Mouse (Mus musculus): ENCODE data around the gene Zpr1. TPM values are rescaled to one million over a fixed set of nuclear protein-coding genes. Genes with fewer than 3 reads are reported as not detected.
"Not testable (repeated sequence)": the region's sequence is repeated elsewhere in the genome, so short reads cannot be mapped to it uniquely, and the experiment has no call there.

The Zpr1 gene
- polyA plus RNA-seq, 1 experiment from 2014 or later, result 77.1 TPM

- 87% methylated on average over 9 of the region's 9 CpGs for WGBS
- no peak overlapping the region for H3K4me3 ChIP-seq
Measured at GRCm38 (mm10) chr9:46272070-46272469, 794 bp upstream of the Zpr1 start.

DNA sequence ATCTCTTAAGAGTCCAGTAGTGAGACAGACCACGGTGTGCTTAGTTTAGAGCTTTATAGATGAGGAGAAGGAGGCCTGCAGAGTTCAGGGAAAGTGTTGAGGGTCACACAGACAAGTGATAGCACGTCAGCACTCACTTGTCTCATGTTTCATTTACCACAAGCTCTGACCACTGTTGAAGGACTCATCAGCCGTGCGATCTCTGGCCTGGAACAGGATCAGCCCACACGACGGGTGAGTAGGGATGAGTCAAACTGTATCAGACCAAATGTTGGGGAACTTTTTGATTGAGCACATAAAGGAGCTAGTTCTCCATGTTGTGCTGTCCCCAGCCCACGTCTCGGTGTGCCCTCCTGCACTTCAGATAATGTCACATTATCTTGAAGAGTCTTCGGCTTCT, 1.6 kb downstream of the Zpr1 start:
- no peak overlapping the region for H3K27ac ChIP-seq
- H3K4me3 ChIP-seq, result no peak overlapping the region; the same call in 1 of the 2 replicates
- H3K9me3 ChIP-seq (replicated peaks), result no peaks in the 10 kb centered on the region
- peaks cover 53% of the 10 kb centered on the region for H3K36me3 ChIP-seq
- 90% methylated on average over 9 of the region's 9 CpGs for WGBS
- H3K27me3 ChIP-seq (ENCODE audit: low read depth, poor library complexity, severe bottlenecking), result peaks cover 22% of the 10 kb centered on the region
- peaks cover 24% of the 10 kb centered on the region for H3K4me1 ChIP-seq
- DNase-seq (ENCODE audit: low spot score), result no peak

More at GRCm38 (mm10) chr9:46272070-46272469, 794 bp upstream of the Zpr1 start:
- no peak for DNase-seq (ENCODE audit: low spot score)
- peaks cover 40% of the 10 kb centered on the region for H3K27me3 ChIP-seq (ENCODE audit: low read depth, poor library complexity, severe bottlenecking)
- H3K27ac ChIP-seq, result no peak overlapping the region
- H3K4me1 ChIP-seq, result peaks cover 28% of the 10 kb centered on the region
- H3K36me3 ChIP-seq, result peaks cover 29% of the 10 kb centered on the region
- no peaks in the 10 kb centered on the region for H3K9me3 ChIP-seq (replicated peaks)

DNA sequence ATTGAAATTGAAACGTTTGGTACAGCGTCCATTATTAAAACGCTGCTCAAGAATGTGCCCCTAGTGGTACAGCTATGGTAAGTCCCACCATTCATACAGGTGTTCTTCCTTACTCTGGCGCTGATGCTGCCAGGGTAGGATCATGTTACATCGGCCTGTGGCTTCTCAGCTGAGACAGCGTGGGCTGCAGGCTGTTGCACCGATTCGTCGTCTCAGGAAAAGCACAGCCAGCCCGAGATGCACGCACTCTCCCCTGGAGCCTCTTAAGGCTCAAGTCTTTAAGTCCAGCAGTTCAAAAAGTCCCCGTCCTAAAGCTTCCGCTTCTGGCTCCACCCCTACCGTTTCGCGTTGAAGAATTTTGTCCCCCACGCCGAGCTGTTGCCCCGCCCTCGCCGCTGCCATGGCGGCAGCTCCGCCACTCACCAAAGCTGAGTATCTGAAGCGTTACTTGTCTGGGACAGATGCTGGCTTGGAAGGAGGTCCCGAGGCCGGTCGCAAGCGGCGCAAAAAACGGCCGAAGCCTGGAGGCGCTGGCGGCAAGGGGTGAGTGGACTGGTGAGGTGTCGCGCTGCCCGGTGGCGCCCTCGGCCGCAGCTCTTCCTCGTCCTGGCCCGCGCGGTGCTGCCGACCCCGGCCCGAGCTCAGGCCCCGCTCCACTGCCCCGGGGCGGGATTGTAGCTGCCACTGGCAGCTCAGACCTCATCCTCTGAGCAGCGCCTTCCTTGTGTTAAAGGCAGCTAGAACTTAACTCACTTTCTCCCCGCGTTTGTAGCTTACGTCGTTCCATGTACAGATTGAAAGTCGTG, 10.0 kb downstream of the Zpr1 start, which contains the start of gene Bud13:
Gene Bud13, plus strand, starts transcription at position 378 of the 806 bp plus-strand sequence.
- DNase-seq (ENCODE audit: low spot score), result peak; percentile 90
- Histone ChIP-seq H3K4me1 (peaks cover 15% of the 10 kb centered on the region), H3K4me3 (peak within 1 kb of the TSS; percentile 89), H3K27me3 (ENCODE audit: low read depth, poor library complexity, severe bottlenecking) (no peaks in the 10 kb centered on the region), H3K27ac (peak within 1 kb of the TSS; percentile 92), H3K9me3 (replicated peaks) (no peaks in the 10 kb centered on the region), H3K36me3 (peaks cover 63% of the 10 kb centered on the region)
- WGBS, result under 1% methylated on average over 55 of the region's 55 CpGs

DNA sequence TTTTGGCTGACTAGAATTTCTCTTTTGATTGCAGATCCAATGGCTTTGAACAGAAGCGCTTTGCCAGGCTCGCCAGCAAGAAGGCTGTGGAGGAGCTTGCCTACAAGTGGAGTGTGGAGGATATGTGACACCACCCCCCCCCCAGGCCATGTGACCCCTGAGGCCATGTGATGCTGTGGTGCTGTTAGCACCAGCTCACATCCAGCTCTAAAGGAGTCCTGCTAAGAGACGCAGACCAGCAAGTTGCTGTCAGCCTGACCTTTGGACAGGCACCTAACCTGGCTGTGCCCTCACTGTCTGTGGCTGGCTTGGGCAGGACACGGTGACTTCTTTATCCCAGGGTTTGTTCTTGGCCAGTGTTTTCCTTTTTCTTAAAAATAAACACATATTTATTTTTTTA, 25.5 kb downstream of the Zpr1 start:
- no peak overlapping the region for H3K27ac ChIP-seq
- no peak overlapping the region for H3K4me3 ChIP-seq
- H3K36me3 ChIP-seq, result peaks cover 65% of the 10 kb centered on the region
- H3K4me1 ChIP-seq, result no peaks in the 10 kb centered on the region
- H3K27me3 ChIP-seq (ENCODE audit: low read depth, poor library complexity, severe bottlenecking), result no peaks in the 10 kb centered on the region
- no peaks in the 10 kb centered on the region for H3K9me3 ChIP-seq (replicated peaks)
- no peak for DNase-seq (ENCODE audit: low spot score)
- 86% methylated on average over 4 of the region's 4 CpGs for WGBS

DNA sequence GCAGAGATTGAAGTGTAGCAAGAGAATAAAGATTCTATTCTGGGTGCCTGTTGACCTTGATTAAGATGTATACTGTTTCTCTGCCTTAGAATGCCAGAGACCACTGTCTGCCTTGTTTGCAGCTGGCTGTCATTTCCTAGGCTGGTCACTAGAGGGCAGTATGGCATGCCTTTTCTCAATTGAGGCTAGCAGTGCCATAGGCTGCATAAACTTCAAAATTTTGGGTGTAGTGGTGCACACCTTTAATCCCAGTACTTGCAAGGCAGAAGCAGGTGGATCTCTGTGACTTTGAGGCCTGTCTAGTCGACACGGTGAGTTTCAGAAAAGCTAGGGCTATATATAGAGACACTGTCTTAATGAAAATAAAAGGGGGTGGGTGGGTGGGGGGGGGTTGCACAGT, 29.3 kb downstream of the Zpr1 start:
- peaks cover 29% of the 10 kb centered on the region for H3K36me3 ChIP-seq
- H3K4me3 ChIP-seq, result no peak overlapping the region
- H3K27ac ChIP-seq, result no peak overlapping the region
- H3K27me3 ChIP-seq (ENCODE audit: low read depth, poor library complexity, severe bottlenecking), result no peaks in the 10 kb centered on the region
- no peaks in the 10 kb centered on the region for H3K4me1 ChIP-seq
- no peaks in the 10 kb centered on the region for H3K9me3 ChIP-seq (replicated peaks)
- WGBS, result 17% methylated on average over 2 of the region's 2 CpGs
- peak; percentile 63 for DNase-seq (ENCODE audit: low spot score)

- peak; percentile 47 for DNase-seq (ENCODE audit: low spot score)
- WGBS, result 10% methylated on average over 7 of the region's 7 CpGs
Measured at GRCm38 (mm10) chr9:46309121-46309520, 36.3 kb downstream of the Zpr1 start.

DNA sequence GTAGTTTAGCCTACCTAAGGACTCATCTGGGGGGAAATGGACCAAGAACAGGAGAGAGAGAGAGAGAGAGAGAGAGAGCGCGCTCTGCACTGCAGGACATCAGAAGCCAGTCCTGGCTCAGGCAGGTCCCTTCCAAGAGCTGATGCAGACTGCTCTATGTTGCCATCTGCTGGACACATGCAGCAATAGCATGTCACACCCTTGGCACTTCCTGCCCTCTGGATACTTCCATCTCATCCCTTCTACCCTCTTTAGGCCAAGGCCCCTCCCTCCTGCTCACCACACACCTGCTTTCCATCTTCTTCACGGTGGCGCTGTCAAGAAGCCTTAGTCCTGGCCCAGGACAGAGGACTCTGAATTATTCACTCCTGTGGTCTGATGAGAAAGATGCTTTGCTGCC, 41.6 kb downstream of the Zpr1 start:
- Histone ChIP-seq H3K36me3 (no peaks in the 10 kb centered on the region), H3K27me3 (ENCODE audit: low read depth, poor library complexity, severe bottlenecking) (0 out of 2 replicates have a peak, but pooled peaks cover 13% of the 10 kb centered on the region), H3K4me3 (no peak overlapping the region), H3K4me1 (peaks cover 39% of the 10 kb centered on the region), H3K9me3 (replicated peaks) (no peaks in the 10 kb centered on the region), H3K27ac (no peak overlapping the region)
- WGBS, result 9% methylated on average over 4 of the region's 4 CpGs
- peak; percentile 81 for DNase-seq (ENCODE audit: low spot score)

More at GRCm38 (mm10) chr9:46309121-46309520, 36.3 kb downstream of the Zpr1 start:
- Histone ChIP-seq H3K9me3 (replicated peaks) (no peaks in the 10 kb centered on the region), H3K36me3 (no peaks in the 10 kb centered on the region), H3K4me1 (peaks cover 24% of the 10 kb centered on the region), H3K27me3 (ENCODE audit: low read depth, poor library complexity, severe bottlenecking) (peaks cover 23% of the 10 kb centered on the region; the same call in 1 of the 2 replicates), H3K27ac (peak overlapping the region; percentile 2; the same call in 1 of the 2 replicates), H3K4me3 (no peak overlapping the region)

- WGBS, result 47% methylated on average over 2 of the region's 2 CpGs
Measured at GRCm38 (mm10) chr9:46314921-46315320, 42.1 kb downstream of the Zpr1 start.

GRCm38 (mm10) chr9:46315807-46316365, 43.0 kb downstream of the Zpr1 start:
- WGBS, result 55% methylated on average over 11 of the region's 11 CpGs
- Histone ChIP-seq H3K27ac (no peak overlapping the region), H3K4me3 (no peak overlapping the region), H3K27me3 (ENCODE audit: low read depth, poor library complexity, severe bottlenecking) (0 out of 2 replicates have a peak, but pooled peaks cover 6% of the 10 kb centered on the region), H3K9me3 (replicated peaks) (0 out of 2 replicates have a peak, but pooled peaks cover 1% of the 10 kb centered on the region), H3K36me3 (no peaks in the 10 kb centered on the region), H3K4me1 (peaks cover 39% of the 10 kb centered on the region)
- no peak for DNase-seq (ENCODE audit: low spot score)

More at GRCm38 (mm10) chr9:46314921-46315320, 42.1 kb downstream of the Zpr1 start:
- 0 out of 2 replicates have a peak, but pooled peaks cover 9% of the 10 kb centered on the region for H3K27me3 ChIP-seq (ENCODE audit: low read depth, poor library complexity, severe bottlenecking)
- no peak overlapping the region for H3K4me3 ChIP-seq
- no peaks in the 10 kb centered on the region for H3K36me3 ChIP-seq
- no peak overlapping the region for H3K27ac ChIP-seq
- no peak for DNase-seq (ENCODE audit: low spot score)
- peaks cover 39% of the 10 kb centered on the region for H3K4me1 ChIP-seq
- H3K9me3 ChIP-seq (replicated peaks), result no peaks in the 10 kb centered on the region

GRCm38 (mm10) chr9:46316388-46316787, 43.5 kb downstream of the Zpr1 start:
- H3K4me3 ChIP-seq, result no peak overlapping the region
- 0 out of 2 replicates have a peak, but pooled peaks cover 1% of the 10 kb centered on the region for H3K9me3 ChIP-seq (replicated peaks)
- WGBS, result 20% methylated on average over 5 of the region's 5 CpGs
- no peak overlapping the region for H3K27ac ChIP-seq
- 0 out of 2 replicates have a peak, but pooled peaks cover 6% of the 10 kb centered on the region for H3K27me3 ChIP-seq (ENCODE audit: low read depth, poor library complexity, severe bottlenecking)
- DNase-seq (ENCODE audit: low spot score), result peak; percentile 44
- no peaks in the 10 kb centered on the region for H3K36me3 ChIP-seq
- peaks cover 39% of the 10 kb centered on the region for H3K4me1 ChIP-seq

DNA sequence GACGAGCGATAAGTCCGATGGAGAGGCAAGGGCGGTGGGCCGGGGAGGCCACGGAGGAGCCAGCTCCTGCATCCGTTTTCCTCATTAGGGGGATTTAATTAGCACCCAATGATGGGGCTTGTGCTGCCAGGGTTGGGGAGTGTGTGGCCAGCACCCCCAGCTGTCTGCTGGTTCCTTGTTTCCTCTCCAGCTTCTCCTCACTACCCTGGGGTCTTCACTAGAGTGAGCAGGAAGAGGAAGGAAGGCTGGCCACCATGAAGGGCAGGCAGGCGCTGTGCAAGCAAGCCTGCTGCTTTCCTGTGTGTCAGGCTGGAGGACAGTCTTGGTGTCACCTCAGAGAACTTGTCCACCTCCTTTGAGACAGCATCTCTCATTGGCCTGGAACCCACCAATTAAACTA, 44.0 kb downstream of the Zpr1 start:
- Histone ChIP-seq H3K36me3 (no peaks in the 10 kb centered on the region), H3K27me3 (ENCODE audit: low read depth, poor library complexity, severe bottlenecking) (0 out of 2 replicates have a peak, but pooled peaks cover 9% of the 10 kb centered on the region), H3K9me3 (replicated peaks) (0 out of 2 replicates have a peak, but pooled peaks cover 1% of the 10 kb centered on the region), H3K4me1 (peaks cover 39% of the 10 kb centered on the region), H3K4me3 (no peak overlapping the region), H3K27ac (peak overlapping the region; percentile 67)
- peak; percentile 43 for DNase-seq (ENCODE audit: low spot score)
- WGBS, result 55% methylated on average over 8 of the region's 8 CpGs

DNA sequence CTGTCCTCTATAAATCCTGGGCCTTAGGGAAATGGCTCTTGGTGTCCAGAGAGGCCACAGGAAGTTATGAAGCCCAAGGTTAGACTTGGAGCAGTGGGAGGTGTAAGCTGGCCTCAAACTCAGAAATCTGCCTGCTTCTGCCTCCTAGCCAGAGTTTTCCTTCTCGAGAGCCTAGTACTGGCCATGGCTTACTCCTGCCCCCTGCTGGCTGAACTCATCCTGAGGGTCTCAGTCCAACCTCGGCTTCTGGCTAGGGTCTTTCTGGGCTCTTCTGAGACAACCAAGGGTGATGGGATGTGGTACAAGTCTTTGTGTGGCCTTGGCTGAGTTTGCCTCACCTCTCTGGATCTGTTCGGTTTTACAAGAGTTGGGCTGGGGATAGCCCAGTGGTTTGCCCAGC, 45.1 kb downstream of the Zpr1 start:
- Histone ChIP-seq H3K27ac (no peak overlapping the region), H3K9me3 (replicated peaks) (0 out of 2 replicates have a peak, but pooled peaks cover 1% of the 10 kb centered on the region), H3K27me3 (ENCODE audit: low read depth, poor library complexity, severe bottlenecking) (0 out of 2 replicates have a peak, but pooled peaks cover 9% of the 10 kb centered on the region), H3K4me1 (peaks cover 33% of the 10 kb centered on the region), H3K4me3 (no peak overlapping the region), H3K36me3 (no peaks in the 10 kb centered on the region)
- WGBS, result 93% methylated on average over 3 of the region's 3 CpGs
- no peak for DNase-seq (ENCODE audit: low spot score)

- H3K36me3 ChIP-seq; H3K27me3 ChIP-seq (ENCODE audit: low read depth, poor library complexity, severe bottlenecking); DNase-seq (ENCODE audit: low spot score); H3K27ac ChIP-seq; H3K9me3 ChIP-seq (replicated peaks); H3K4me3 ChIP-seq: not testable (repeated sequence)
- peaks cover 21% of the 10 kb centered on the region for H3K4me1 ChIP-seq
- 86% methylated on average over 6 of the region's 6 CpGs for WGBS
Measured at GRCm38 (mm10) chr9:46319886-46320285, 47.0 kb downstream of the Zpr1 start, which contains the start of gene 4931429L15Rik. TSS of gene 4931429L15Rik (minus strand) at chr9:46319986.
